Mouse (Mus musculus) MN1 (cell line): ENCODE results near the gene Zfp975.
A peak's percentile ranks its signal among the peaks of the same experiment; 100 is the strongest.
"Not testable (repeated sequence)": the region's sequence is repeated elsewhere in the genome, so short reads cannot be mapped to it uniquely, and the experiment has no call there.

Experiments
- DNase-seq: peaks from one replicate; pipeline ENCODE4 v3.0.0-alpha.2; 2016; ENCODE audit warnings: low spot score

Gene Zfp975

DNA sequence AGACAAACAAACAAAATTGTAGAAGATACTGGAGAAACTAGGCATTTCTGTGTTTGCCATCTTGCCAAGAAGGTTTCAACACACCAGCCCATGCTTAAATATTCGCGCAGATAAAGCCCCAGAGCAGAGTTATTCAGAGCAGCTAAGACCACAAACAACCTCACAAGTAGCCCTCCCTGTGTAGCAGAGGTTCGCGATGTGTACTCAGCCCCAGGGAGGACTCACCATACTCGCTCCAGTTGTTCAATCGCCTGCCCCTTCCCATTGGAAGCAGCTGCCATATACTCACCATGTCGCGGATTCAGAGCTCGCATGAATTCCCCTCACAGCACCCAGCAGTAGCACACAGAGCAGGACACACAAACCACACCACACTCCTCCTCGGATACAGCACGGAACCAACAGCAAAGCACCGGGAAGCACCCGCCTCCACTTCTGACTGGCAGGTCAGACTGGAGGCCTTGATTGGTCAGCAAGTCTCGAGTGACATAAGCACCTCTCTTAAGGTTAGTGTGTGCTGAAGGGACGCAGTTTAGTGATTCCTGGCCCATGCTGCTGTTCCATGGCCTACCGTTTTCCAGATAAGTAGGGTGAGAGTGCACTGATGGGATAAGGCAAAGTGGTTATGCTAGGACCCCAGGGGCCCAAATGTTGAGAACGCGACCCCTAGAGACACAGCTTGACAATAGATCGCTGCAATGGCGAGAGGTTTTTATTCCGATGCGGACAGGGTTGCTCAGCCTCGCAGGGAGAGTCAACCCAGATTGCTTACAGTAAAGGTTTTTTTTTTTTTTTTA is at the start of gene Zfp975:
Gene Zfp975 (minus strand): TSS at position 381 of the 797 bp plus-strand sequence.
- DNase-seq, result peak; percentile 74

DNA sequence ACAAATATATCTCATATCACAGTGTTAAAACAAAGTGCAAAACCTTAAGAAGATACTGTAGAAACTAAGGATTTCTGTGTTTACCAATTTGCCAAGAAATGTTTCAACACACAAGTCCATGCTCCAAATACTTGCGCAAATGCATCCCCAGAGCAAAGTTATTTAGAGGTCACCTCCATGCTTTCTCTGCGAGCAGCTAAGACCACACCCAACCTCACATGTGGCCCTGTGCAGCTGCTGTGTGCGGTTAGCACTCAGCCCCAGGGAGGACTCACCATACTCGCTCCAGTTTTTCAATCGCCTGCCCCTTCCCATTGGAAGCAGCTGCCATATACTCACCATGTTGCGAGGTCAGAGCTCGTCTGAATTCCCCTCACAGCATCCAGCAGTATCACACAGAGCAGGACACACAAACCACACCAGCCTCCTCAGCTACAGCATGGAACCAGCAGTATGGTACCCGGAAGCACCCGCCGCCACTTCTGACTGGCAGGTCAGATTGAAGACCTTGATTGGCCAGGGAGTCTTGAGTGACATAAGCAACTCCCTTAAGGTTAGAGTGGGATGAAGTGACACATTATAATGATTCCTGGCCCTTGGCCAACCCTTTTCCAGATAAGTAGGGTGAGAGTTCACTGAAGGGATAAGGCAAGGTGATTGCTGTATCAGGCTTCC is 46.1 kb upstream of the Zfp975 start:
- DNase-seq, result no peak

DNA sequence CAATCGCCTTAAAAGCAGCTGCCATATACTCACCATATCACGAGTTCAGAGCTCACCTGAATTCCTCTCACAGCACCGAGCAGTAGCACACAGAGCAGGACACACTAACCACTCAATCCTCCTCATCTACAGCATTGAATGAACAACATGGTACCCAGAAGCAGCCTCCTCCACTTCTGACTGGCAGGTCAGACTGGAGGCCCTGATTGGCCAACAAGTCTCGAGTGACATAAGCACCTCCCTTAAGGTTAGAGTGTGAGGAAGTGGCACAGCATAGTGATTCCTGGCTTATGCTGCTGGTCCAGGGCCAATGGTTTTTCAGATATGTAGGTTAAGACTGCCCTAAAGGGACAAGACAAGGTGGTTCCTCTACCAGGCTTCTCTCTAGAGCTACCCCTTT is 34.4 kb upstream of the Zfp975 start, which contains the start of gene Gm17067:
Gene Gm17067 (minus strand): TSS at position 101 of the 400 bp plus-strand sequence.
- not testable (repeated sequence) for DNase-seq

DNA sequence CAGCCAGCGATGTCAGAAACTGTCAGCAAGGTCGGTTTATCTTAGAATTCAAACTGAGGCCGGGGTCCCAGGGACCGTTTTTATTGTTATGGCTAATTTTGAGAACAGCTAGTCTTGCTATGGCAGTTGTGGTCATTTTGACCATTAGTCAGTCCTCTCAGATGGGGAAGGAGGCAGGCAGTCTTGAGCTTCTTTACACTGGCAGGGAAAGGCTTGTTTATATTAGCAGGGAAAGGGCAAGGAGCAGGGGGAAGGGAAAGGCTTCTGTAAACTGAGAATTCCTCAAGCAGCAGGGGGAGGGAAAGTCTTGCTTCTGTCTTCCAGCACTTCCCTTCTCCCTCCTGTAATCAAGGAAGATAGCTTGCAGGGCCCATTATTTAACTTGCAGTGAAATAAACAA is 709 bp upstream of the Zfp975 start:
- DNase-seq, result peak; percentile 6

DNA sequence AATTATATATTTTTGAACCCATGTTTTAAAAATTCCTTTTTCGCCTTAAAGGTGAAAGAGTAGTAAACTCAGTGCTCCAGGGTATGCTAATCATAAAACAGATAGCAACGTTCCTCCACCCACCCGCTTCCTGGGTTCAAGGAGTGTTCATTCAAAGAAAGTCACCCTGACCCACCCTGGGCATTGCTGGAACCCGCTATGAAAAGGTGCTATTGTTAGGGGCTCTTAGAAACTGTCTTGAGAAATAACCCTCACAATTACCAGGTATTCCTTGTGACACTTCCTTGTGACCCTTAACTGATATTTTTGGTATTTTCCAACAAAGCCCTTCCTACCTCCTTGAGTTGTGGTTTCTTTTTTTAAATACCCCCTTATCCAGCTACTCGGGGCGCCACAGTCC is 12.5 kb downstream of the Zfp975 start:
- DNase-seq, result not testable (repeated sequence)

DNA sequence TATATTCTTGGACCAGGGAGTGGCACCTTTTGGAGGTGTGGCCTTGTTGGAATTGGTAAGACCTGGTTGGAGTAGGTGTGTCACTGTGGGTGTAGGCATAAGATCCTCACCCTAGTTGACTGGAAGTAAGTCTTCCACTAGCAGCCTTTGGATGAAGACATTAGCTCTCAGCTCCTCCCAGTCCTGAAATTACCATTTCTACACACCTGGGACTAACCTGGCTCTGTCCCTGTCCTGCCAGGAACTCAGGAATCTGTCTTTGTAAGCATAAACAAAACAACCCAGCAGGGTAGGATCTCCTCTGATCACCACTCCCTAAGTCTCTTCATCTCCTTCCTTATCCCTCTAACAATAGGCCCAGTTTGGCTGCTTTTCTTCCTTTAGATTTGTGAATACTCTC is 12.9 kb downstream of the Zfp975 start:
- DNase-seq, result not testable (repeated sequence)

DNA sequence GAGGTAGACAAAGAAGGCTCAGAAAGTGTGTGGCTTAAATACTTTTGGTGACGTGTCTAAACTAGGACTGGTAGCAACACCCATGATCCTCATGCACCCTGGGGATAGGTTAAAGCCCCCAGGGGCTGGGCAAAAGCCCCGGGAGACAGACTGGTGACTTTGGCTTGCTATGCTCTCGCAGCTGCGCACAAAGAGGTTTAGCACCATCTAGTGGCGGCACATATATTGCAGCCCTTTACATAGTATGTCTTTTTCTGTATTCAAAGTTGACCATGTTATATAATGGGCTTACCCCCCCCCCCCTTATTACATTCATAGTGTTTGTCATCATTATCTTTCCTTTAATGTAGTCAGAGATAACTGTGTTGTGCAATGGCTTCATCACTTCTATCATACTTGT is 32.4 kb downstream of the Zfp975 start:
- DNase-seq, result not testable (repeated sequence)

DNA sequence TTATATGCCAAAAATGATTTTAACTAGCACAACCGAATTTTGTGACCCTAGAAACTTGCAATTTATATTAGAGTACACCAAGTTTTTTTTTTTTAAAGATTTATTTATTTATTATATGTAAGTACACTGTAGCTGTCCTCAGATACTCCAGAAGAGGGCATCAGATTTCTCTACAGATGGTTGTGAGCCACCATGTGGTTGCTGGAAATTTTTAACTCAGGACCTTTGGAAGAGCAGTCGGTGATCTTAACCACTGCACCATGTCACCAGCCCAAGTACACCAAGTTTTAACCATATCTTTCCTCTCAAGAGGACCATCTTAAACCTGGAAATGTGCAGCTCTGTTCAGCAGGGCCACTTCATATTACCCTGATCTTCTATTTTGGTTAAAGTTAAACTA is 37.3 kb downstream of the Zfp975 start:
- not testable (repeated sequence) for DNase-seq

DNA sequence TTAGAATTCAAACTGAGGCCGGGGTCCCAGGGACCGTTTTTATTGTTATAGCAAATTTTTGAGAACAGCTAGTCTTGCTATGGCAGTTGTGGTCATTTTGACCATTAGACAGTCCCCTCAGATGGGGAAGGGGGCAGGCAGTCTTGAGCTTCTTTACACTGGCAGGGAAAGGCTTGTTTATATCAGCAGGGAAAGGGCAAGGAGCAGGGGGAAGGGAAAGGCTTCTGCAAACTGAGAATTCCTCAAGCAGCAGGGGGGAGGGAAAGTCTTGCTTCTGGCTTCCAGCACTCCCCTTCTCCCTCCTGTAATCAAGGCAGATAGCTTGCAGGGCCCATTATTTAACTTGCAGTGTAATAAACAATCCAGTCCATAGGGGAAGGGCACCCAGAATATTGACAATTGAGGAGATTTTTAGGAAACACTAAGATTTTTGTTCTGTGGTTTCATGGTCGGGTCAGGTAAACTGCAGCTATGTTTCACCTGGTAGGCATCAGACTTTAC is 49.4 kb downstream of the Zfp975 start:
- not testable (repeated sequence) for DNase-seq

DNA sequence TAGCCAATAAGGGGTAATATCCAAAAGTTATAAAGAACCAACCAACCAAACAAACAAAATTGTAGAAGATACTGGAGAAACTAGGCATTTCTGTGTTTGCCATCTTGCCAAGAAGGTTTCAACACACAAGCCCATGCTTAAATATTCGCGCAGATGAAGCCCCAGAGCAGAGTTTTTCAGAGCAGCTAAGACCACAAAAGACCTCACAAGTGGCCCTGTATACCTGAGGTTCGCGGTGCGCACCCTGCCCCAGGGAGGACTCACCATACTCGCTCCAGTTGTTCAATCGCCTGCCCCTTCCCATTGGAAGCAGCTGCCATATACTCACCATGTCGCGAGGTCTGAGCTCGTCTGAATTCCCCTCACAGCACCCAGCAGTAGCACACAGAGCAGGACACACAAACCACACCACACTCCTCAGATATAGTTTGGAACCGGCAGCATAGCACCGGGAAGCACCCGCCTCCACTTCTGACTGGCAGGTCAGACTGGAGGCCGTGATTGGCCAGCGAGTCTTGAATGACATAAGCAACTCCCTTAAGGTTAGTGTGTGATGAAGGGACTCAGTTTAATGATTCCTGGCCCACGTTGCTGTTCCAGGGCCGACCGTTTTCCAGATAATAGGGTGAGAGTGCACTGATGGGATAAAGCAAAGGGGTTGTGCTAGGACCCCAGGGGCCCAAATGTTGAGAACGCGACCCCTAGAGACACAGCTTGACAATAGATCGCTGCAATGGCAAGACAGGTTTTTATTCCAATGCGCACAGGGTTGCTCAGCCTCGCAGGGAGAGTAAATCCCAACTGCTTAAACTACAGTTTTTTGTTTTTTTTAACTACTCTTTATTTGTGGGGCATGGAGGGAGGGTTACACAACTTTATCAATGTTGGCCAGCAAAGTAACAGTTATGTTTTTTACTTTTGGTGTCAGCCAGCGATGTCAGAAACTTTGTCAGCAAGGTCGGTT is 50.1 kb downstream of the Zfp975 start, which contains the start of gene Zfp976:
Gene Zfp976 (minus strand): TSS at position 437 of the 964 bp plus-strand sequence.
- peak; percentile 68 for DNase-seq

DNA sequence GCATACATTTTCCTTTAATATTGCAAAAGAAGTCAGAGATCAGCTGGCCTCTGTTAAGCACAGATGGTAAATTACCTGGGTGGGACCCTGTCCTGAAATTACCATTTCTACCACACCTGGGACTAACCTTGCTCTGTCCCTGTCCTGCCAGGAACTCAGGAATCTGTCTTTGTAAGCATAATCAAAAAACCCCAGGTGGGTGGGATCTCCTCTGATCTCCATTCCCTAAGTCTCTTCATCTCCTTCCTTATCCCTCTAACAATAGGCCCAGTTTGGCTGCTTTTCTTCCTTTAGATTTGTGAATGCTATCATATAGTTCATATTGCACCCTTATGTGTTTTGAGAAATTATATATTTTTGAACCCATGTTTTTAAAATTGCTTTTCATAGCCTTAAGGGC is 61.5 kb downstream of the Zfp975 start:
- DNase-seq, result not testable (repeated sequence)
